Mouse (Mus musculus) layer of hippocampus, postnatal 14 days (tissue): ENCODE results near the gene Plcxd3. TPM values are rescaled to one million over a fixed set of nuclear protein-coding genes. Genes with fewer than 3 reads are reported as not detected.
"Not testable (repeated sequence)": the region's sequence is repeated elsewhere in the genome, so short reads cannot be mapped to it uniquely, and the experiment has no call there.

Experiments used
- DNase-seq, 2 experiments: peaks; one replicate each; pipeline ENCODE4 v3.0.0; 2021 to 2022; ENCODE audit warnings: low spot score in 2 of 2, mixed read lengths in 1 of 2
- total RNA-seq, 2 experiments: library from RNA; stranded (reverse); gene quantifications; 2 replicates each; pipeline ENCODE4 v1.2.3; 2021

The Plcxd3 gene
- total RNA-seq, 2 experiments from 2014 or later, result 22.7 to 23.6 TPM

GRCm38 (mm10) chr15:4533700-4534099 is 158.4 kb downstream of the Plcxd3 start:
- no peak for DNase-seq

GRCm38 (mm10) chr15:4559121-4559520 is 183.8 kb downstream of the Plcxd3 start:
- DNase-seq, result no peak

DNA sequence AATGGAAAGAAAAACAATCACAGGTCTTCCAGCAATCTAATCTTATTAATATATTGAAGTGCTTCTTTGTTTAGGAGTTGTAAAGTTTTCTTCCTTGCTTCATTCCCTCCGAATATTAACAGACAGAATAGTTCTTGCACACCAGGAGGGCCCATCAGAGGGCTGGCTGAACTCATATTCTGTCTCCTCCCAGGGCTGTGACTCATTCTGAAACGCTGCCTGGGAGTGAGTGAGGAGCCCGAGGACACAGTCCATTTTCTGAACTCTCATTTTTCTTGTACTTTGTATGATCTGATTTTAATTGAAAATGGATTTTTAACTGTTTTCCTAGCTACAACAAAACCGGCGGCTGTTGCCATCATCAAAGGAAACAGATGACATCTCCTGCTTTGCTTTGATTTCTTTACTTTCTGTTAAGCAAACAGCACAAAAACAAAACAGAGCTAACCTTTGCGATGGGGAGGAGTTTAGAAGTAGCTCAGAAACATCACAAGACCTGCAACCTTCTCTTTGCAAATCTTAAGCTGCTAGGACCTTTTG is 186.2 kb downstream of the Plcxd3 start:
- DNase-seq, result no peak

DNA sequence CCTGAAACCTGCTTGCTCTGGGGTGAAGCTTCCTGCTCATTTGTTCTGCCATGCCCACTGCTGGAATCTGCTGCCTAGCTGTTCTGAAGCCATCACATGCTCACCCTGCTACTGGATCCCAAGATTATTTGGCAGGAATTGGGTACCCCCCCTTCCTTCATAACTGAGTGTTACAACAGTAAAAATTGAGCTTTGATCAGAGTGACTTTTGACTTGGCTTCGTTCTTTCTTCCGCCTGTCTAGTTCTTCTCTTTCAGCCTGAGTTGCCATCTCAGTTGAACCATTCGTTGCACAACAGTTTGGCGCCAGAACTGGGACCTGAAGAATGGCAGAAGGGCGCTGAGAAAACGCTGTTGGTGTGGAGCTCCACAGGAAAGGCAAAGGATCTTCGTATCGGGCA is 220.2 kb downstream of the Plcxd3 start:
- not testable (repeated sequence) for DNase-seq

DNA sequence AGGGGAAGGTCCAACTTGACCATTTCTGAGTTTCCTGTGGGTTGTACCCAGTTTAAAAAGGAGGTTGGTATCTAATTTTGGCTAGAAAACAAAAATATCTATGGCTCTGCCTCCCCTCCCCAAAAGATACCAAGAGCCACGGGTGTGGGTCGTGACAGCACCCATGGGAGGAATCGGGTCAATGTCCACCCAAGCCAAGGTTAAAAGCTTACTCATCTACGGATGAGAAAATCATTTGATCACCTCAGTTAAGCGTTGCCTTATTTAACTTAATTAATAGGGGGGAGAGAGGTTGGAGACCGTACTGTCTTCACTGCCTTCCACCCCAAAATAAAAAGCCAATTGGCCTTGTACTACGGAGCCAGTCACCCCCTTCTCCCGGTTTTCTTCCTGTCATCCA is 223.4 kb downstream of the Plcxd3 start:
- DNase-seq, result not testable (repeated sequence)

- DNase-seq, result not testable (repeated sequence)
These were observed 224.0 kb downstream of the Plcxd3 start for GRCm38 (mm10) chr15:4599331-4599730.

GRCm38 (mm10) chr15:4605630-4606029 is 230.3 kb downstream of the Plcxd3 start:
- no peak for DNase-seq
